Mouse (Mus musculus) hindbrain, embryonic 10.5 days (tissue): Measurements from ENCODE around the gene Gpc6. TPM values are rescaled to one million over a fixed set of nuclear protein-coding genes. Genes with fewer than 3 reads are reported as not detected.
A peak's percentile ranks its signal among the peaks of the same experiment; 100 is the strongest.

Experiments
- DNase-seq: peaks from one replicate; pipeline ENCODE4 v3.0.0-alpha.2; 2017; ENCODE audit warnings: low spot score
- H3K27ac ChIP-seq: fragments of 300-500 bp; sonication (generic); 2 replicates; pipeline ENCODE4 v1.5.1; 2016; ENCODE audit warnings: mild to moderate bottlenecking, moderate library complexity
- H3K27me3 ChIP-seq: fragments of 300-500 bp; sonication (generic); 2 replicates; pipeline ENCODE4 v1.6.1; 2016; ENCODE audit warnings: mild to moderate bottlenecking; ENCODE audit not compliant: poor library complexity, insufficient read depth, severe bottlenecking
- H3K36me3 ChIP-seq: fragments of 300-500 bp; sonication (generic); 2 replicates; pipeline ENCODE4 v1.6.1; 2016; ENCODE audit warnings: mild to moderate bottlenecking, moderate library complexity
- H3K4me1 ChIP-seq: fragments of 300-500 bp; sonication (generic); replicated peaks from 2 replicates; pipeline ENCODE4 v1.6.1; 2016; ENCODE audit warnings: mild to moderate bottlenecking
- H3K4me3 ChIP-seq: fragments of 300-500 bp; sonication (generic); 2 replicates; pipeline ENCODE4 v1.5.1; 2016; ENCODE audit warnings: mild to moderate bottlenecking, moderate library complexity
- H3K9me3 ChIP-seq: fragments of 300-500 bp; sonication (generic); 2 replicates; pipeline ENCODE4 v1.6.1; 2016; ENCODE audit warnings: mild to moderate bottlenecking, moderate library complexity
- WGBS: fragments of 180-500 bp; shearing (Covaris S2); methylation state at CpG from one replicate; pipeline ENCODE4 v1.1.7; 2016; 5-methylcytosine and 5-hydroxymethylcytosine counted together
- polyA plus RNA-seq: library from polyadenylated mRNA; unstranded; fragments of >200 nt; fragmentation: Nextera tagmentation; extraction: Ambion mirVana; gene quantifications from 2 replicates; pipeline ENCODE4 v1.2.1, GENCODE M21; 2016

Gene Gpc6
- polyA plus RNA-seq, 1 experiment from 2014 or later, result 34.3 TPM

DNA sequence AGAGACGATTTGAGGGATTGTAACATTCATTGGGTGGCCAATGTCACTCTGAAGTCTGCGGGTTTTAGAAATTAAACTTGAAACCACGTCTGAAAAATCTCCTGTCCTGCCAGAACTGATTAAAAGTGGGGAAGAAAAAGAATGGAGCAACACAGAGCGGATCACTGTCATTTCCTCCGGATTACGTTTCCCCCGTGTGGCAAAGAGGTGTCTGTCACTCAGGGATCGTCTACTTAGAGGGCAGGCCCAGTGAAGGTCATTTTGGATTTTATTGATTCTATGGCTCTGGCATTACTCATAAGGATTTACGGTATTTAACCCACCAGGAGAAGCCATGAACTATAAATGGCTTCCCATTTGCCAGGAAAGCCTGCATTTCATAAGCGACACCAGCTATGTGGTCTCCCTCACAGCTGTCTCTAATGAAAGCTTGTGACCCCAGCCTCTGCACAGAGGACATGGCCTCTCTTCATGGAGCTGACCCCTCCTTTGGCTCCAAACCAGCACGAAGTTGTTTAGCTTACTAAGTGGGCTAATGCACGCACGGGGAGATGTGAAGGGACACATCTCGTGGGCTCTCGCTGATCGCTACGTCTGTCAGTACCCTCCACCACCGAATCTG is 996.4 kb downstream of the Gpc6 start:
- H3K36me3 ChIP-seq, result no peaks in the 10 kb centered on the region
- no peaks in the 10 kb centered on the region for H3K27me3 ChIP-seq

GRCm38 (mm10) chr14:117923667-117924066 is 998.6 kb downstream of the Gpc6 start:
- Histone ChIP-seq H3K27ac (no peak overlapping the region), H3K27me3 (no peaks in the 10 kb centered on the region), H3K36me3 (no peaks in the 10 kb centered on the region), H3K4me1 (peaks cover 33% of the 10 kb centered on the region), H3K9me3 (no peaks in the 10 kb centered on the region), H3K4me3 (no peak overlapping the region)
- 68% methylated on average over 8 of the region's 8 CpGs for WGBS
- no peak for DNase-seq

More for the DNA sequence above, 996.4 kb downstream of the Gpc6 start:
- Histone ChIP-seq H3K27ac (no peak overlapping the region), H3K4me3 (no peak overlapping the region), H3K9me3 (no peaks in the 10 kb centered on the region), H3K4me1 (peaks cover 18% of the 10 kb centered on the region)
- 58% methylated on average over 18 of the region's 18 CpGs for WGBS
- peak; percentile 44 for DNase-seq

- no peaks in the 10 kb centered on the region for H3K9me3 ChIP-seq
- peaks cover 51% of the 10 kb centered on the region for H3K4me1 ChIP-seq
- peak; percentile 88 for DNase-seq
- peak overlapping the region; percentile 28 for H3K4me3 ChIP-seq
- H3K27me3 ChIP-seq, result no peaks in the 10 kb centered on the region
- 2% methylated on average over 13 of the region's 13 CpGs for WGBS
- peak overlapping the region; percentile 94 for H3K27ac ChIP-seq
- no peaks in the 10 kb centered on the region for H3K36me3 ChIP-seq
Observed at GRCm38 (mm10) chr14:117930105-117930847, 1005.2 kb downstream of the Gpc6 start.

DNA sequence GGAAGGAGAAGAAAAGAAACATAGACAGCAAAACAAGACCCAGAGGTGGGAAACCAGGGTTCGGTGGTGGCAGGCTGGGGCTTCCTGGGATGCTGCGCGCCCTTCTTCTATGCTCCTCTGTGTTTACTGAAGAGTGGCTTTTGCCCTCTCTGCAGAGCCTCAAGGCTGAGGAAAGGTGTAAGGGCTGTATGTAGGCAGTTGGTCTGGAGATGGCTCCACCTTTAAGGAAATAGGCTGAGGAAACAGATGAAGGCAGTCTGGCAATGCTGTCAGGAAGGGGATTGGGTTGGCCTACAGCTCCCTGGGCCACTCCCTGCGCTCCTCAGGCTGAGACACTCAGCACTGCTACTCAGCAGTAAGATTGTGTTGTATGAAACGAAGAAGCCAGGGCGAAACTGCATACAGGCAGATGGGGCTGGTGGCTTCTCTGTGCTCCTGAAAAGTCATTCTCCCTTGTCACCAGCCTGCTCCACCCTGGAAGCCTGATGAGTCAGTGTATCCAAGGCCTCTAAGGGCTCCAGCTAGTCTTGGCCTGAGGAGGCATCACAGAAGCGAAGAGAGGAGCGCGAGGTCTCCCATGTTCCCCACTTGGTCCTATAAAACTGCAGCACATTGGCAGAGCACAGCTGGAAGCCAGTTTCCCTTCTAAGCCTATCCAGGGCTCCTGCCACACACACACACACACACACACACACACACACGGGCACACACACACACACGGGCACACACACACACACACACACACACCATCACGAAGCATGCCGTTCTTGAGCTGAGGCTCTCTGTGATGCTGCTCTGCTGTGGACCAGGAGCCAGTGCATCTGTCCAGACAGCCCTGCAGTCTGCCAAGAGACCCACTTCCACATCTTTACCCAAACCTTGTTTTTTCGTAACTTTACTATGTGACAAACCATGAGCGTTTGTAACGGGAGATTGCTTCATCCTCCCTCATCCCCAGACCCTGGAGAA is 1006.0 kb downstream of the Gpc6 start:
- no peaks in the 10 kb centered on the region for H3K9me3 ChIP-seq
- WGBS, result 44% methylated on average over 16 of the region's 16 CpGs
- DNase-seq, result no peak
- H3K27me3 ChIP-seq, result no peaks in the 10 kb centered on the region
- H3K36me3 ChIP-seq, result no peaks in the 10 kb centered on the region
- H3K27ac ChIP-seq, result peak overlapping the region; percentile 94
- H3K4me1 ChIP-seq, result peaks cover 60% of the 10 kb centered on the region
- peak overlapping the region; percentile 28 for H3K4me3 ChIP-seq

- Histone ChIP-seq H3K27me3 (no peaks in the 10 kb centered on the region), H3K4me3 (no peak overlapping the region), H3K9me3 (no peaks in the 10 kb centered on the region), H3K27ac (peak overlapping the region; percentile 94; the same call in 1 of the 2 replicates), H3K36me3 (no peaks in the 10 kb centered on the region), H3K4me1 (peaks cover 68% of the 10 kb centered on the region)
- WGBS, result 93% methylated on average over 17 of the region's 17 CpGs
- no peak for DNase-seq
Observed at GRCm38 (mm10) chr14:117932163-117932851, 1007.2 kb downstream of the Gpc6 start.

DNA sequence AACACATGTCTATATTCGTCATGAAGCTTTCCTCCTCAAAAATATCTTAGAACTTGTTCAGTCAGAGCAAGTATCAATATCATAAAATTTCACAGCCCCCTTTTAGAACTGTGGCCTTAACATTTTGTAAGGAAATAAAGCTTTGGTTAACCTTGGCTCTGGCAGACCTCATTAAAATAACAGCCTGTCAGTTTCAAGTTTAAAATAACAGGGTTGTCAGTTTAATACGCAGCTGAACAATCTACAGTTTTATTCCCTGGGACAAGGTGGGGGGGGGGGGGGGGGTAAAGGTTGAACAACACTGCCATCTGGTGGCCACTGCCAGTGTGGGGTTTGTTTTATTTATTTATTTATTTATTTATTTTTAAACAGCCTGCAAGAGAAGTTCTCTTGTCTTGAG is 1013.4 kb downstream of the Gpc6 start:
- H3K27me3 ChIP-seq, result no peaks in the 10 kb centered on the region
- H3K27ac ChIP-seq, result no peak overlapping the region
- H3K4me3 ChIP-seq, result no peak overlapping the region
- WGBS, result 33% methylated on average over 2 of the region's 2 CpGs
- no peaks in the 10 kb centered on the region for H3K9me3 ChIP-seq
- DNase-seq, result peak; percentile 57
- H3K4me1 ChIP-seq, result peaks cover 37% of the 10 kb centered on the region
- H3K36me3 ChIP-seq, result no peaks in the 10 kb centered on the region

DNA sequence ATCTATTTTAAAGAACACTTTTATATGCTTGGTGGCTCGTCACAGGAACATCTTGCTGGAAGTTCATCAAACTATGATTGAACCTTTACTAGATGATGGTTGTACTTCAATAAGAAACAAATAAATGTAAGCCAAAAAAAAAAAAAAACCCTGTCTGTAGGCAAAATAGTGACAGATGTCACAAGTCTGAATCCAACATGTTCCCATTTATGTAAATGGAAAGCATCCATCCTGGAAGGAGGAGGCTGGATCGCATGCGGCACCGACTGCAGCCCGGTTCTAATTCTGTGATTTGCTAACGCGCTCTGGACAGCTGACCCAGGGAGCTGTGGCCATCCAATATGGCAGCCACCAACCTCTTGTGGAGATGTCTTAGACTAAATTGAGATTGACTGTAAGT is 1014.4 kb downstream of the Gpc6 start:
- 92% methylated on average over 7 of the region's 7 CpGs for whole genome bisulfite sequencing

DNA sequence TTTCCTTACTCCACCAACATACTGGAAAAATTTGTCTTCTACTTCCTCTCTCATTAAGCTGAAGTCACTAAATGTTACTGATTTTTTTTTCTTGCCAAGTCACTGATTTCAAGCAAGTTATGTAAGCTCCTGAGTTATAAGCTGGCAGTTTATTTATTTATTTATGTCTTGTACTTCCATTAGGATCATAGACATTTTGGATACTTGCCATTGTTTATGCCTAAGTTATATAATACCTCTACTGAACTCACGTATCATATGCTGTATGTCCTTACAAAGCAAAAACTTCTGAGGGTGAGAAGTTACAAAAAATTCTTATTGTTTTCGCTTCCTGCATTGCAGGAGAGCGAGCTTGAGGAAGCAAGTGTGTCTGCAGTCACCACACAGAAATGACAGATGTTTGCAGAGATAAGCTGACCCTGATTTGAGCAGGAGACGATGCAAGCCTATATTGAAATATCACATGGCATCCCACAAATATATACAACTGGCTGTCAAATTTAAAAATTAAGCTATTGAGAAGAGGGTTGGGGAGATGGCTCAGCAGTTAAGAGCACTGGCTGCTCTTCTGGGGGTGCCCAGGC is 1020.9 kb downstream of the Gpc6 start:
- H3K4me1 ChIP-seq, result peaks cover 21% of the 10 kb centered on the region
- no peaks in the 10 kb centered on the region for H3K27me3 ChIP-seq
- no peaks in the 10 kb centered on the region for H3K9me3 ChIP-seq
- H3K36me3 ChIP-seq, result no peaks in the 10 kb centered on the region
- H3K27ac ChIP-seq, result no peak overlapping the region
- DNase-seq, result no peak
- H3K4me3 ChIP-seq, result no peak overlapping the region
- 90% methylated on average over 4 of the region's 4 CpGs for WGBS

More for the DNA sequence above, 1014.4 kb downstream of the Gpc6 start:
- Histone ChIP-seq H3K36me3 (no peaks in the 10 kb centered on the region), H3K27ac (no peak overlapping the region), H3K27me3 (no peaks in the 10 kb centered on the region), H3K9me3 (no peaks in the 10 kb centered on the region), H3K4me1 (peaks cover 39% of the 10 kb centered on the region), H3K4me3 (no peak overlapping the region)
- DNase-seq, result no peak

DNA sequence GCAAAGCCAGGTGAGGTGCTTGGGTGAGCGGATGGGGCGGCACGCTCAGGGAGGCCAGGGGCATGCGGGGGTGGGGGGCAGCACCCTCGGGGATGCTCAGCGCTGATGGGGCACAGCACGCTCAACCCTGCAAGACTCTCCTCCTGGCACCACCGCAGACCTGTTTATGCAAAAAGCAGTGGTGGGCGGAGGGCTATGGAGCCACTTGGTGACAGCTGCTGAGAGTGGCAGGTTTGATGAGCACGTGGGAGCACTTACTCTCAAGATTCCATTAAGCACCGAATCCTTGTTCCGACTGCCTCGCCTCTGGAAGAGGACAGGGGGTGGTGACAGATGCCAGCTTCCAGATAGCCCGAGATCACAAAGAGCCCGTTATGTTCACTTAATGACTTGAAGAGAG is 1026.2 kb downstream of the Gpc6 start:
- 71% methylated on average over 15 of the region's 15 CpGs for WGBS
- DNase-seq, result no peak
- Histone ChIP-seq H3K4me3 (no peak overlapping the region), H3K27ac (0 out of 2 replicates have a peak overlapping the region, but pooled peaks have one; percentile 29), H3K36me3 (no peaks in the 10 kb centered on the region), H3K4me1 (peaks cover 11% of the 10 kb centered on the region), H3K27me3 (no peaks in the 10 kb centered on the region), H3K9me3 (no peaks in the 10 kb centered on the region)

GRCm38 (mm10) chr14:117951686-117952085 is 1026.6 kb downstream of the Gpc6 start:
- Histone ChIP-seq H3K27ac (no peak overlapping the region), H3K27me3 (no peaks in the 10 kb centered on the region), H3K36me3 (no peaks in the 10 kb centered on the region), H3K4me3 (no peak overlapping the region), H3K4me1 (peaks cover 11% of the 10 kb centered on the region), H3K9me3 (no peaks in the 10 kb centered on the region)
- DNase-seq, result no peak
- WGBS, result 64% methylated on average over 5 of the region's 5 CpGs

- H3K4me3 ChIP-seq, result no peak overlapping the region
- no peak overlapping the region for H3K27ac ChIP-seq
- H3K9me3 ChIP-seq, result no peaks in the 10 kb centered on the region
- peaks cover 4% of the 10 kb centered on the region for H3K4me1 ChIP-seq
- H3K36me3 ChIP-seq, result no peaks in the 10 kb centered on the region
- no peaks in the 10 kb centered on the region for H3K27me3 ChIP-seq
- WGBS, result 93% methylated on average over 3 of the region's 3 CpGs
- no peak for DNase-seq
Observed at GRCm38 (mm10) chr14:117956051-117956450, 1030.9 kb downstream of the Gpc6 start.

DNA sequence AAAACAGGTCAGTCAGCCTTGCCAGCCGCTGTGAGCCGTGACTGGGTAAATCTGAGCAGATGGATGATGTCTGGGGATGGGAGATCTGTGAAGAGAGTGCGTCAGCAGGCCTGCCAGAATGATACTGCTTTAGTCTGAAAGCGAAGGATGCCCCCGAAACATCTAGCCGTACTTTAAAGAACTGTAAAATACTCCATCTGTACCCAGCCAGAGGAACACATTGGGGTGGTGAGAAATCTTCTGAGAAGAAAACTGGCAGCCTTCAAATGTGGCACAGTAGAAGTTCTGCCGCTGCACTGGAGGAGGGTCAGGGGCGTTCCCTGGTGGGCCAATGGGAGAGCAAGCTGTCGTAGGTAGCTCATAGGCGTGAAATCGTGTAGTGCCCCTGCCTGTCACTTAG is 1033.3 kb downstream of the Gpc6 start:
- Histone ChIP-seq H3K9me3 (no peaks in the 10 kb centered on the region), H3K4me3 (no peak overlapping the region), H3K27ac (no peak overlapping the region), H3K27me3 (no peaks in the 10 kb centered on the region), H3K4me1 (0 out of 2 replicates have a peak, but pooled peaks cover 4% of the 10 kb centered on the region), H3K36me3 (no peaks in the 10 kb centered on the region)
- DNase-seq, result no peak
- WGBS, result 92% methylated on average over 11 of the region's 11 CpGs
